In genomic region chr11:102026694-102027360, GRCm38 (mm10) we compare ENCODE assay signal across 8 mouse cellular contexts. TPM values are rescaled to one million over a fixed set of nuclear protein-coding genes. Genes with fewer than 3 reads are reported as not detected.
DNase-seq lines count a peak whose midpoint lies in the region; ATAC-seq lines count a peak whose summit lies in the region.

No protein-coding gene starts in this region.

- peak overlapping the region; percentile 58; the same call in 1 of the 2 replicates for H3K27ac ChIP-seq in embryonic facial prominence, embryonic 14.5 days (replicated peaks; ENCODE audit: low read depth, low read length)
- no peak overlapping the region for H3K27ac ChIP-seq in heart, embryonic 12.5 days (ENCODE audit: poor library complexity, severe bottlenecking)
- H3K27ac ChIP-seq in kidney, embryonic 14.5 days (ENCODE audit: low read depth, low read length), result peak overlapping the region; percentile 71
- no peak overlapping the region for H3K27ac ChIP-seq in liver, embryonic 11.5 days (ENCODE audit: low read depth, low read length)
- H3K27ac ChIP-seq in neural tube, embryonic 12.5 days, result peak overlapping the region; percentile 87

- H3K36me3 ChIP-seq in embryonic facial prominence, embryonic 14.5 days (ENCODE audit: control insufficient read depth, insufficient read depth, low read length), result no peaks in the 10 kb centered on the region
- 0 out of 2 replicates have a peak, but pooled peaks cover under 1% of the 10 kb centered on the region for H3K36me3 ChIP-seq in heart, embryonic 12.5 days
- peaks cover 3% of the 10 kb centered on the region; the same call in 1 of the 2 replicates for H3K36me3 ChIP-seq in kidney, embryonic 14.5 days (ENCODE audit: control insufficient read depth, insufficient read depth, low read length)
- H3K36me3 ChIP-seq in liver, embryonic 11.5 days (ENCODE audit: control insufficient read depth, insufficient read depth, low read length), result no peaks in the 10 kb centered on the region
- H3K36me3 ChIP-seq in neural tube, embryonic 12.5 days, result peaks cover 10% of the 10 kb centered on the region

- 0 out of 2 replicates have a peak, but pooled peaks cover 4% of the 10 kb centered on the region for H3K4me1 ChIP-seq in embryonic facial prominence, embryonic 14.5 days (ENCODE audit: control insufficient read depth, insufficient read depth, low read length)
- H3K4me1 ChIP-seq in heart, embryonic 12.5 days (replicated peaks), result peaks cover 24% of the 10 kb centered on the region
- peaks cover 16% of the 10 kb centered on the region for H3K4me1 ChIP-seq in kidney, embryonic 14.5 days (ENCODE audit: control insufficient read depth, insufficient read depth, low read length)
- H3K4me1 ChIP-seq in liver, embryonic 11.5 days (replicated peaks; ENCODE audit: control insufficient read depth, insufficient read depth, low read length), result peaks cover 12% of the 10 kb centered on the region
- peaks cover 49% of the 10 kb centered on the region for H3K4me1 ChIP-seq in neural tube, embryonic 12.5 days

- peak; percentile 90 for ATAC-seq in embryonic facial prominence, embryonic 14.5 days (ENCODE audit: low read depth)
- ATAC-seq in heart, embryonic 12.5 days (ENCODE audit: insufficient number of reproducible peaks, low FRiP score), result peak; percentile 81
- ATAC-seq in kidney, embryonic 14.5 days (ENCODE audit: low FRiP score, low TSS enrichment), result peak; percentile 90
- peak; percentile 64 for ATAC-seq in liver, embryonic 11.5 days (replicated peaks; ENCODE audit: low FRiP score)
- peak; percentile 92 for ATAC-seq in neural tube, embryonic 12.5 days (ENCODE audit: low FRiP score, low read depth)

- H3K4me3 ChIP-seq in embryonic facial prominence, embryonic 14.5 days (ENCODE audit: low read depth, low read length), result peak overlapping the region; percentile 68
- peak overlapping the region; percentile 79 for H3K4me3 ChIP-seq in heart, embryonic 12.5 days
- H3K4me3 ChIP-seq in kidney, embryonic 14.5 days (ENCODE audit: low read length), result peak overlapping the region; percentile 46
- peak overlapping the region; percentile 60 for H3K4me3 ChIP-seq in liver, embryonic 11.5 days (ENCODE audit: low read depth, low read length)
- peak overlapping the region; percentile 70 for H3K4me3 ChIP-seq in neural tube, embryonic 12.5 days

- peak overlapping the region; percentile 93 for H3K4me2 ChIP-seq in embryonic facial prominence, embryonic 14.5 days (ENCODE audit: low read depth, low read length)
- peak overlapping the region; percentile 99 for H3K4me2 ChIP-seq in heart, embryonic 12.5 days
- peak overlapping the region; percentile 80 for H3K4me2 ChIP-seq in kidney, embryonic 14.5 days (replicated peaks; ENCODE audit: low read depth, low read length)
- H3K4me2 ChIP-seq in liver, embryonic 11.5 days, result peak overlapping the region; percentile 85
- peak overlapping the region; percentile 83 for H3K4me2 ChIP-seq in neural tube, embryonic 12.5 days (replicated peaks)

- peak overlapping the region; percentile 67 for H3K9ac ChIP-seq in embryonic facial prominence, embryonic 14.5 days (ENCODE audit: low read depth, low read length)
- peak overlapping the region; percentile 81 for H3K9ac ChIP-seq in heart, embryonic 12.5 days
- H3K9ac ChIP-seq in kidney, embryonic 14.5 days (ENCODE audit: low read depth, low read length), result peak overlapping the region; percentile 53
- peak overlapping the region; percentile 54 for H3K9ac ChIP-seq in liver, embryonic 11.5 days (ENCODE audit: low read depth, low read length)
- peak overlapping the region; percentile 88 for H3K9ac ChIP-seq in neural tube, embryonic 12.5 days

- peak; percentile 16 to 53 for DNase-seq in urinary bladder, adult 18-20 months (ENCODE audit: low spot score in 2 of 2)
- no peak for DNase-seq in urinary bladder, postnatal 10 days (ENCODE audit: low spot score)
- peak; percentile 89 for DNase-seq in embryonic facial prominence, embryonic 14.5 days (ENCODE audit: low spot score)
- peak; percentile 51 for DNase-seq in liver, embryonic 11.5 days (ENCODE audit: low spot score)
- DNase-seq in thymus, postnatal 0 days (ENCODE audit: low spot score), result peak; percentile 16

- WGBS in embryonic facial prominence, embryonic 14.5 days, result 1% methylated on average over 25 of the region's 73 CpGs
- under 1% methylated on average over 53 of the region's 73 CpGs for WGBS in heart, embryonic 12.5 days
- WGBS in kidney, embryonic 14.5 days, result under 1% methylated on average over 50 of the region's 73 CpGs
- WGBS in liver, embryonic 11.5 days, result under 1% methylated on average over 73 of the region's 73 CpGs
- WGBS in neural tube, embryonic 12.5 days, result 1% methylated on average over 67 of the region's 73 CpGs

- H3K9me3 ChIP-seq in embryonic facial prominence, embryonic 14.5 days (ENCODE audit: control insufficient read depth, low read length), result no peaks in the 10 kb centered on the region
- H3K9me3 ChIP-seq in heart, embryonic 12.5 days (replicated peaks), result no peaks in the 10 kb centered on the region
- no peaks in the 10 kb centered on the region for H3K9me3 ChIP-seq in kidney, embryonic 14.5 days (ENCODE audit: control insufficient read depth, low read length)
- no peaks in the 10 kb centered on the region for H3K9me3 ChIP-seq in liver, embryonic 11.5 days (ENCODE audit: control insufficient read depth, low read length)
- H3K9me3 ChIP-seq in neural tube, embryonic 12.5 days, result no peaks in the 10 kb centered on the region

- H3K27me3 ChIP-seq in embryonic facial prominence, embryonic 14.5 days (replicated peaks; ENCODE audit: control insufficient read depth, insufficient read depth, low read length), result no peaks in the 10 kb centered on the region
- peaks cover 36% of the 10 kb centered on the region for H3K27me3 ChIP-seq in heart, embryonic 12.5 days (replicated peaks)
- H3K27me3 ChIP-seq in kidney, embryonic 14.5 days (ENCODE audit: control insufficient read depth, insufficient read depth, low read length), result peaks cover 7% of the 10 kb centered on the region; the same call in 1 of the 2 replicates
- peaks cover 49% of the 10 kb centered on the region for H3K27me3 ChIP-seq in liver, embryonic 11.5 days (replicated peaks; ENCODE audit: control insufficient read depth, insufficient read depth, low read length)
- 0 out of 2 replicates have a peak, but pooled peaks cover 4% of the 10 kb centered on the region for H3K27me3 ChIP-seq in neural tube, embryonic 12.5 days (replicated peaks)

RNA-seq across cellular contexts. Expression of gene Mpp3, which starts 1.4 kb away (rescaled TPM):
- polyA plus RNA-seq in embryonic facial prominence, embryonic 14.5 days (2014; fragmentation: Nextera tagmentation; extraction: Ambion mirVana), result 6.3 and 6.4 TPM in 2 replicates
- 4.1 and 4.5 TPM in 2 replicates for polyA plus RNA-seq in heart, embryonic 12.5 days (2016; fragmentation: Nextera tagmentation; extraction: Ambion mirVana)
- 5.1 and 8.4 TPM in 2 replicates for polyA plus RNA-seq in kidney, embryonic 14.5 days (2014; fragmentation: Nextera tagmentation; extraction: Ambion mirVana)
- 2.6 and 3.2 TPM in 2 replicates for polyA plus RNA-seq in liver, embryonic 11.5 days (2014; fragmentation: Nextera tagmentation; extraction: Ambion mirVana)
- polyA plus RNA-seq in neural tube, embryonic 12.5 days (2016; fragmentation: Nextera tagmentation; extraction: Ambion mirVana), result 45.2 and 47.2 TPM in 2 replicates
- 0.34 and 0.41 TPM in 2 replicates for polyA plus RNA-seq in thymus, postnatal 0 days (2015; fragmentation: Nextera tagmentation; extraction: Ambion mirVana)

RNA-seq across cellular contexts. Expression of gene Cd300lg, which starts 14.5 kb away (rescaled TPM):
- 0.70 and 0.85 TPM in 2 replicates for polyA plus RNA-seq in embryonic facial prominence, embryonic 14.5 days (2014; fragmentation: Nextera tagmentation; extraction: Ambion mirVana)
- polyA plus RNA-seq in heart, embryonic 12.5 days (2016; fragmentation: Nextera tagmentation; extraction: Ambion mirVana), result 1.6 and 1.9 TPM in 2 replicates
- 0.38 and 0.43 TPM in 2 replicates for polyA plus RNA-seq in kidney, embryonic 14.5 days (2014; fragmentation: Nextera tagmentation; extraction: Ambion mirVana)
- 0.27 and 0.66 TPM in 2 replicates for polyA plus RNA-seq in liver, embryonic 11.5 days (2014; fragmentation: Nextera tagmentation; extraction: Ambion mirVana)
- polyA plus RNA-seq in neural tube, embryonic 12.5 days (2016; fragmentation: Nextera tagmentation; extraction: Ambion mirVana), result 0.46 and 0.49 TPM in 2 replicates
- polyA plus RNA-seq in thymus, postnatal 0 days (2015; fragmentation: Nextera tagmentation; extraction: Ambion mirVana), result 7.4 and 8.0 TPM in 2 replicates

RNA-seq across cellular contexts. Expression of gene Dusp3, which starts 40.0 kb away (rescaled TPM):
- polyA plus RNA-seq in embryonic facial prominence, embryonic 14.5 days (2014; fragmentation: Nextera tagmentation; extraction: Ambion mirVana), result 33.3 and 38.3 TPM in 2 replicates
- 53.7 and 54.9 TPM in 2 replicates for polyA plus RNA-seq in heart, embryonic 12.5 days (2016; fragmentation: Nextera tagmentation; extraction: Ambion mirVana)
- polyA plus RNA-seq in kidney, embryonic 14.5 days (2014; fragmentation: Nextera tagmentation; extraction: Ambion mirVana), result 23.3 and 25.3 TPM in 2 replicates
- polyA plus RNA-seq in liver, embryonic 11.5 days (2014; fragmentation: Nextera tagmentation; extraction: Ambion mirVana), result 20.5 and 21.2 TPM in 2 replicates
- 13.0 and 15.6 TPM in 2 replicates for polyA plus RNA-seq in neural tube, embryonic 12.5 days (2016; fragmentation: Nextera tagmentation; extraction: Ambion mirVana)
- 5.6 and 5.8 TPM in 2 replicates for polyA plus RNA-seq in thymus, postnatal 0 days (2015; fragmentation: Nextera tagmentation; extraction: Ambion mirVana)

RNA-seq across cellular contexts. Expression of gene Cfap97d1, which starts 42.7 kb away (rescaled TPM):
- polyA plus RNA-seq in embryonic facial prominence, embryonic 14.5 days (2014; fragmentation: Nextera tagmentation; extraction: Ambion mirVana), result not detected in 2 replicates
- polyA plus RNA-seq in heart, embryonic 12.5 days (2016; fragmentation: Nextera tagmentation; extraction: Ambion mirVana), result not detected in 2 replicates
- not detected in 2 replicates for polyA plus RNA-seq in kidney, embryonic 14.5 days (2014; fragmentation: Nextera tagmentation; extraction: Ambion mirVana)
- not detected in 2 replicates for polyA plus RNA-seq in liver, embryonic 11.5 days (2014; fragmentation: Nextera tagmentation; extraction: Ambion mirVana)
- polyA plus RNA-seq in neural tube, embryonic 12.5 days (2016; fragmentation: Nextera tagmentation; extraction: Ambion mirVana), result not detected in 2 replicates
- not detected in 2 replicates for polyA plus RNA-seq in thymus, postnatal 0 days (2015; fragmentation: Nextera tagmentation; extraction: Ambion mirVana)

Comparison
In these comparisons a context has a peak if more than half of its experiments do, and no peak if none do; other contexts are left out.
1. H3K27ac ChIP-seq: peak in embryonic facial prominence, embryonic 14.5 days (single experiment), kidney, embryonic 14.5 days (single experiment) and neural tube, embryonic 12.5 days (single experiment); none in heart, embryonic 12.5 days (single experiment) and liver, embryonic 11.5 days (single experiment).
2. Peak in every context shown above with its lines, with median percentiles within 50 percentile points of each other: ATAC-seq, H3K4me2 ChIP-seq, H3K4me3 ChIP-seq and H3K9ac ChIP-seq.